ENCODE assay signal across 8 mouse cellular contexts in genomic region chr11:86958721-86959675, GRCm38 (mm10). TPM values are rescaled to one million over a fixed set of nuclear protein-coding genes. Genes with fewer than 3 reads are reported as not detected.
DNase-seq lines count a peak whose midpoint lies in the region; ATAC-seq and TF ChIP-seq lines count a peak whose summit lies in the region.

No protein-coding gene starts in this region.

- H3K36me3 ChIP-seq in hindbrain, embryonic 10.5 days: no peaks in the 10 kb centered on the region
- H3K36me3 ChIP-seq in hindbrain, postnatal 0 days (ENCODE audit: insufficient read depth, low read length): no peaks in the 10 kb centered on the region
- H3K36me3 ChIP-seq in hindbrain, embryonic 13.5 days: no peaks in the 10 kb centered on the region
- peaks cover 2% of the 10 kb centered on the region; the same call in 1 of the 2 replicates for H3K36me3 ChIP-seq in limb, embryonic 15.5 days
- no peaks in the 10 kb centered on the region for H3K36me3 ChIP-seq in forebrain, embryonic 11.5 days (ENCODE audit: control insufficient read depth, insufficient read depth, low read length)

- no peak overlapping the region for H3K4me2 ChIP-seq in hindbrain, postnatal 0 days (ENCODE audit: low read depth, low read length)
- no peak overlapping the region for H3K4me2 ChIP-seq in hindbrain, embryonic 13.5 days
- H3K4me2 ChIP-seq in limb, embryonic 15.5 days: peak overlapping the region; percentile 10; the same call in 1 of the 2 replicates
- no peak overlapping the region for H3K4me2 ChIP-seq in forebrain, embryonic 11.5 days (ENCODE audit: low read depth, low read length, severe bottlenecking)

- no peak overlapping the region for H3K4me3 ChIP-seq in hindbrain, embryonic 10.5 days
- no peak overlapping the region for H3K4me3 ChIP-seq in hindbrain, postnatal 0 days (ENCODE audit: low read length)
- H3K4me3 ChIP-seq in hindbrain, embryonic 13.5 days: no peak overlapping the region
- no peak overlapping the region for H3K4me3 ChIP-seq in limb, embryonic 15.5 days
- no peak overlapping the region for H3K4me3 ChIP-seq in forebrain, embryonic 11.5 days (ENCODE audit: low read depth, low read length)

- peaks cover 79% of the 10 kb centered on the region for H3K4me1 ChIP-seq in hindbrain, embryonic 10.5 days (replicated peaks)
- peaks cover 8% of the 10 kb centered on the region for H3K4me1 ChIP-seq in hindbrain, postnatal 0 days (ENCODE audit: insufficient read depth, low read length)
- peaks cover 67% of the 10 kb centered on the region for H3K4me1 ChIP-seq in hindbrain, embryonic 13.5 days (replicated peaks)
- H3K4me1 ChIP-seq in limb, embryonic 15.5 days: peaks cover 63% of the 10 kb centered on the region
- no peaks in the 10 kb centered on the region; the same call in 1 of the 2 replicates for H3K4me1 ChIP-seq in forebrain, embryonic 11.5 days (replicated peaks; ENCODE audit: control insufficient read depth, insufficient read depth, low read length)

- peak overlapping the region; percentile 77 for H3K27ac ChIP-seq in hindbrain, embryonic 10.5 days
- H3K27ac ChIP-seq in hindbrain, postnatal 0 days: no peak overlapping the region
- peak overlapping the region; percentile 52; the same call in 1 of the 2 replicates for H3K27ac ChIP-seq in hindbrain, embryonic 13.5 days
- H3K27ac ChIP-seq in limb, embryonic 15.5 days: peak overlapping the region; percentile 76
- H3K27ac ChIP-seq in forebrain, embryonic 11.5 days (ENCODE audit: low read depth, low read length): no peak overlapping the region

- no peaks in the 10 kb centered on the region for H3K27me3 ChIP-seq in hindbrain, embryonic 10.5 days (ENCODE audit: insufficient read depth, poor library complexity, severe bottlenecking)
- no peaks in the 10 kb centered on the region for H3K27me3 ChIP-seq in hindbrain, postnatal 0 days (ENCODE audit: insufficient read depth, low read length)
- H3K27me3 ChIP-seq in hindbrain, embryonic 13.5 days: no peaks in the 10 kb centered on the region
- H3K27me3 ChIP-seq in limb, embryonic 15.5 days: no peaks in the 10 kb centered on the region
- H3K27me3 ChIP-seq in forebrain, embryonic 11.5 days (ENCODE audit: control insufficient read depth, insufficient read depth, low read length): no peaks in the 10 kb centered on the region

- no peak for ATAC-seq in hindbrain, postnatal 0 days
- ATAC-seq in hindbrain, embryonic 13.5 days (ENCODE audit: low FRiP score): no peak
- ATAC-seq in limb, embryonic 15.5 days (ENCODE audit: insufficient number of reproducible peaks, low FRiP score, low TSS enrichment, low read depth): peak; percentile 49; the same call in 1 of the 2 replicates
- no peak for ATAC-seq in erythroid progenitor cell, adult 5-6 weeks (replicated peaks; ENCODE audit: low FRiP score, poor library complexity, severe bottlenecking)
- ATAC-seq in forebrain, embryonic 11.5 days (replicated peaks; ENCODE audit: low FRiP score): no peak

- DNase-seq in hindbrain, embryonic 10.5 days (ENCODE audit: low spot score): no peak
- no peak for DNase-seq in hindbrain, postnatal 0 days (ENCODE audit: low spot score)
- DNase-seq in cerebellum, postnatal 14 days: peak; percentile 56 to 58
- peak; percentile 34 to 57 for DNase-seq in thymus, postnatal 36 days
- no peak for DNase-seq in forebrain, embryonic 11.5 days (ENCODE audit: low spot score)

- TF ChIP-seq CTCF in hindbrain, postnatal 0 days (IDR thresholded peaks at IDR 0.05; ENCODE audit: low read depth): no peak

- H3K9ac ChIP-seq in hindbrain, postnatal 0 days (replicated peaks; ENCODE audit: low read length): no peak overlapping the region
- no peak overlapping the region for H3K9ac ChIP-seq in hindbrain, embryonic 13.5 days
- no peak overlapping the region for H3K9ac ChIP-seq in limb, embryonic 15.5 days
- no peak overlapping the region; the same call in 1 of the 2 replicates for H3K9ac ChIP-seq in forebrain, embryonic 11.5 days (ENCODE audit: low read length)

- H3K9me3 ChIP-seq in hindbrain, embryonic 10.5 days: no peaks in the 10 kb centered on the region
- no peaks in the 10 kb centered on the region for H3K9me3 ChIP-seq in hindbrain, postnatal 0 days (ENCODE audit: low read length)
- H3K9me3 ChIP-seq in hindbrain, embryonic 13.5 days: no peaks in the 10 kb centered on the region
- H3K9me3 ChIP-seq in limb, embryonic 15.5 days: no peaks in the 10 kb centered on the region
- no peaks in the 10 kb centered on the region for H3K9me3 ChIP-seq in forebrain, embryonic 11.5 days (ENCODE audit: control insufficient read depth, low read length)

- WGBS in hindbrain, embryonic 10.5 days: 66% methylated on average over 12 of the region's 12 CpGs
- WGBS in hindbrain, postnatal 0 days: 47% methylated on average over 12 of the region's 12 CpGs
- WGBS in hindbrain, embryonic 13.5 days: 62% methylated on average over 12 of the region's 12 CpGs
- WGBS in limb, embryonic 15.5 days: 30% methylated on average over 12 of the region's 12 CpGs
- 68% methylated on average over 12 of the region's 12 CpGs for WGBS in forebrain, embryonic 11.5 days

RNA-seq across cellular contexts. Expression of gene Ypel2, which starts 34.5 kb away (rescaled TPM):
- 4.2 and 4.3 TPM in 2 replicates for polyA plus RNA-seq in hindbrain, embryonic 10.5 days (2016; fragmentation: Nextera tagmentation; extraction: Ambion mirVana)
- total RNA-seq in hindbrain, postnatal 0 days (2014; rRNA removed): 2.7 and 4.6 TPM in 2 replicates
- polyA plus RNA-seq in hindbrain, postnatal 0 days (2015; fragmentation: Nextera tagmentation; extraction: Ambion mirVana): 3.4 and 3.6 TPM in 2 replicates
- polyA plus RNA-seq in hindbrain, embryonic 13.5 days (2015; fragmentation: Nextera tagmentation; extraction: Ambion mirVana): 4.7 and 5.0 TPM in 2 replicates
- polyA plus RNA-seq in limb, embryonic 15.5 days (2015; fragmentation: Nextera tagmentation; extraction: Ambion mirVana): 7.9 and 8.5 TPM in 2 replicates
- 0.36 and 2.9 TPM in 2 replicates for total RNA-seq in erythroid progenitor cell, adult 5-6 weeks (2015; ENCODE audit: low replicate concordance)
- 0.13 and 1.5 TPM in 2 replicates for total RNA-seq in erythroid progenitor cell, adult 5-6 weeks (2017; ENCODE audit: low replicate concordance)
- polyA plus RNA-seq in forebrain, embryonic 11.5 days (2014; fragmentation: Nextera tagmentation; extraction: Ambion mirVana): 5.4 and 6.0 TPM in 2 replicates

Comparison
In these comparisons a context has a peak if more than half of its experiments do, and no peak if none do; other contexts are left out.
1. H3K27ac ChIP-seq: peak in hindbrain, embryonic 10.5 days (single experiment), hindbrain, embryonic 13.5 days (single experiment) and limb, embryonic 15.5 days (single experiment); none in hindbrain, postnatal 0 days (single experiment) and forebrain, embryonic 11.5 days (single experiment).
2. DNase-seq: peak in cerebellum, postnatal 14 days (2 of 2) and thymus, postnatal 36 days (2 of 2); none in hindbrain, embryonic 10.5 days (single experiment), hindbrain, postnatal 0 days (single experiment) and forebrain, embryonic 11.5 days (single experiment).